Mouse (Mus musculus) forebrain, embryonic 10.5 days (tissue): ENCODE measurements around the gene Il17rc. TPM values are rescaled to one million over a fixed set of nuclear protein-coding genes. Genes with fewer than 3 reads are reported as not detected.

Experiments
- DNase-seq: peaks from one replicate; pipeline ENCODE4 v3.0.0-alpha.2; 2017; ENCODE audit warnings: low spot score; ENCODE audit errors: extremely low spot score
- H3K27ac ChIP-seq: fragments of 300-500 bp; sonication (generic); 2 replicates; pipeline ENCODE4 v1.5.1; 2016; ENCODE audit warnings: mild to moderate bottlenecking
- H3K27me3 ChIP-seq: fragments of 300-500 bp; sonication (generic); 2 replicates; pipeline ENCODE4 v1.6.1; 2016; ENCODE audit warnings: mild to moderate bottlenecking; ENCODE audit not compliant: poor library complexity, severe bottlenecking
- H3K36me3 ChIP-seq: fragments of 300-500 bp; sonication (generic); replicated peaks from 2 replicates; pipeline ENCODE4 v1.6.1; 2016; ENCODE audit warnings: mild to moderate bottlenecking, moderate library complexity
- H3K4me1 ChIP-seq: fragments of 300-500 bp; sonication (generic); 2 replicates; pipeline ENCODE4 v1.6.1; 2016
- H3K4me3 ChIP-seq: fragments of 300-500 bp; sonication (generic); 2 replicates; pipeline ENCODE4 v1.5.1; 2016; ENCODE audit warnings: mild to moderate bottlenecking, moderate library complexity
- H3K9me3 ChIP-seq: fragments of 300-500 bp; sonication (generic); 2 replicates; pipeline ENCODE4 v1.6.1; 2016; ENCODE audit warnings: mild to moderate bottlenecking, moderate library complexity
- WGBS: fragments of 180-500 bp; shearing (Covaris S2); methylation state at CpG from one replicate; pipeline ENCODE4 v1.1.7; 2016; 5-methylcytosine and 5-hydroxymethylcytosine counted together
- polyA plus RNA-seq: library from polyadenylated mRNA; unstranded; fragments of >200 nt; fragmentation: Nextera tagmentation; extraction: Ambion mirVana; gene quantifications from 2 replicates; pipeline ENCODE4 v1.2.1, GENCODE M21; 2016

Il17rc gene
- polyA plus RNA-seq, 1 experiment from 2014 or later = 2.5 TPM

GRCm38 (mm10) chr6:113464040-113464439 is 7.2 kb upstream of the Il17rc start:
- Histone ChIP-seq H3K9me3 (no peaks in the 10 kb centered on the region), H3K4me1 (peaks cover 4% of the 10 kb centered on the region), H3K4me3 (no peak overlapping the region), H3K36me3 (no peaks in the 10 kb centered on the region), H3K27me3 (peaks cover 13% of the 10 kb centered on the region), H3K27ac (no peak overlapping the region)
- WGBS = 74% methylated on average over 7 of the region's 7 CpGs
- no peak for DNase-seq

GRCm38 (mm10) chr6:113465602-113466001 is 5.6 kb upstream of the Il17rc start:
- Histone ChIP-seq H3K27ac (no peak overlapping the region), H3K4me1 (peaks cover 17% of the 10 kb centered on the region), H3K9me3 (no peaks in the 10 kb centered on the region), H3K27me3 (peaks cover 29% of the 10 kb centered on the region), H3K4me3 (no peak overlapping the region), H3K36me3 (no peaks in the 10 kb centered on the region)
- no peak for DNase-seq
- 73% methylated on average over 5 of the region's 5 CpGs for WGBS

GRCm38 (mm10) chr6:113468512-113468911 is 2.7 kb upstream of the Il17rc start:
- WGBS = 81% methylated on average over 3 of the region's 3 CpGs
- Histone ChIP-seq H3K4me3 (peak overlapping the region; percentile 54), H3K36me3 (no peaks in the 10 kb centered on the region), H3K27me3 (peaks cover 54% of the 10 kb centered on the region), H3K27ac (0 out of 2 replicates have a peak overlapping the region, but pooled peaks have one; percentile 62), H3K4me1 (peaks cover 34% of the 10 kb centered on the region), H3K9me3 (no peaks in the 10 kb centered on the region)
- DNase-seq = no peak

DNA sequence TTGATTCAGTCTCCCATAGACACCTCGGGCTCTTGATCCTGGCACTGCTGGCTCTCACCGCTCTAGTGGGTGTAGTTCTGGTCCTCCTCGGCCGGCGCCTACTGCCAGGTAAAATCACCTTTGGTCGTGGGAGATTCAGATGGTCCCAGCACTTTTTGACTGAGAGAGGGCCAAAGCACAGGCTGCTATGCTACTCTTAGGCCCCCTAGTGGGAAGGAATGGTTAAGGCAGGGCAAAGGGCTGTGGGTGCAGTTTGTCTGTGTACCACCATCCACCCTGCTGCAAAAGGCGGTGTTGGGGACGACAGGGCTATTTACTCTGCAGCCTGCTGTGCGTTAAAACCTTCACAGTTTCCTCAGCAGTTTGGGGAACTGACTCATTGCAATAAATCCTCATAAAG is 2.2 kb upstream of the Il17rc start:
- peaks cover 55% of the 10 kb centered on the region for H3K27me3 ChIP-seq
- peak overlapping the region; percentile 62 for H3K27ac ChIP-seq
- no peaks in the 10 kb centered on the region for H3K36me3 ChIP-seq
- WGBS = 9% methylated on average over 9 of the region's 9 CpGs
- DNase-seq = peak; percentile 65
- peak overlapping the region; percentile 54 for H3K4me3 ChIP-seq
- no peaks in the 10 kb centered on the region for H3K9me3 ChIP-seq
- peaks cover 34% of the 10 kb centered on the region for H3K4me1 ChIP-seq

DNA sequence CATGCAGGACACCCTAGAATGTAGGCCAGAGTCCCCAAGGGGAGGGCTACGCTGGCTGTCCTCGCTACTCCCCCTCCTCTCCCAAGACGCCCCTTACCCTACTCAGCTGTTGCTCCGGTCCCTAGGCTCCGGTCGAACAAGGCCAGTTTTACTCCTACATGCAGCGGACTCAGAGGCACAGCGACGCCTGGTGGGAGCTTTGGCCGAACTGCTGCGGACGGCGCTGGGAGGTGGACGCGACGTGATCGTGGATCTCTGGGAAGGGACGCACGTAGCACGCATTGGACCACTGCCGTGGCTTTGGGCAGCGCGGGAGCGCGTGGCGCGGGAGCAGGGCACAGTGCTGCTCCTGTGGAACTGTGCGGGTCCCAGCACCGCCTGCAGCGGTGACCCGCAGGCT is 1.8 kb upstream of the Il17rc start:
- 2% methylated on average over 31 of the region's 31 CpGs for WGBS
- peaks cover 58% of the 10 kb centered on the region for H3K27me3 ChIP-seq
- H3K9me3 ChIP-seq = no peaks in the 10 kb centered on the region
- peaks cover 34% of the 10 kb centered on the region for H3K4me1 ChIP-seq
- peak overlapping the region; percentile 62 for H3K27ac ChIP-seq
- peak; percentile 81 for DNase-seq
- no peaks in the 10 kb centered on the region for H3K36me3 ChIP-seq
- peak overlapping the region; percentile 54 for H3K4me3 ChIP-seq

DNA sequence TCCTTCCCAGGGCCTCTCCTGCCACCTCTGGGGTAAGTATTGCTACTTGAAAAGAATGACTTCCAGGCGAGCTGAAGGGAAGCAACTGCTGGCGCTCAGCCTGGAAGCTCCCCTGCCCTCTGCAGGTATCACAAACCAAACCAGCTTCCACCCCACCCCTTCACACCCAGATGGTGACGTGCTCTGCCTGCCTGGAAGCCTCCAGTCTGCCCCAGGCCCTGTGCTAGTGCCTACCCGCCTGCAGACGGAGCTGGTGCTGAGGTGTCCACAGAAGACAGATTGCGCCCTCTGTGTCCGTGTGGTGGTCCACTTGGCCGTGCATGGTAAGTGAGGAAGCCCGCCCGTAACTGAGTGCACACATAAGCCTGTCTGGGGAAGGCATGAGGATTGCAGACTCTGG is 834 bp downstream of the Il17rc start:
- Histone ChIP-seq H3K27me3 (peaks cover 57% of the 10 kb centered on the region), H3K27ac (no peak overlapping the region)
- no peak for DNase-seq

DNA sequence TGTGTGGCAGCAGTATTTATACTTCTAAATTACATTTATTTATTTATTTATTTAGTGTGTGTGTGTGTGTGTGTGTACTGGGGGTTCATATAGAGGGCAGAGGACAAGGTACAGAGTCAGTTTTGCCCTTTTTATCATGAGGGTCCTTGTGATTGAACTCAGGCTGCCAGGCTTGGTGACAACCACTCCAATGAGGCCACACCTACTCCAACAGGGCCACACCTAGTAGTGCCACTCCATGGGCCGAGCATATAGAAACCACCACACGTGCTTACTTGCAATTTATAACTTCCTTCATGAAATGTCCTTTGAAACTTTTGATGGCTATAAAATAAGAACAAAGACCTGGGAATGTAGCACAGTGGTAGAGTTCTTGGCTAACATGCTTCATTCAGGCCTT is 2.0 kb downstream of the Il17rc start:
- WGBS = 78% methylated on average over 2 of the region's 2 CpGs
- Histone ChIP-seq H3K4me1 (peaks cover 34% of the 10 kb centered on the region), H3K9me3 (no peaks in the 10 kb centered on the region), H3K27me3 (peaks cover 57% of the 10 kb centered on the region), H3K27ac (no peak overlapping the region), H3K36me3 (no peaks in the 10 kb centered on the region), H3K4me3 (no peak overlapping the region)
- DNase-seq = no peak

More for the DNA sequence above, 834 bp downstream of the Il17rc start:
- Histone ChIP-seq H3K4me3 (no peak overlapping the region), H3K4me1 (peaks cover 34% of the 10 kb centered on the region), H3K36me3 (no peaks in the 10 kb centered on the region), H3K9me3 (no peaks in the 10 kb centered on the region)
- WGBS = 71% methylated on average over 10 of the region's 10 CpGs

GRCm38 (mm10) chr6:113473715-113474114 is 2.5 kb downstream of the Il17rc start:
- Histone ChIP-seq H3K27me3 (peaks cover 54% of the 10 kb centered on the region), H3K9me3 (no peaks in the 10 kb centered on the region), H3K4me3 (no peak overlapping the region), H3K27ac (no peak overlapping the region), H3K4me1 (peaks cover 32% of the 10 kb centered on the region), H3K36me3 (no peaks in the 10 kb centered on the region)
- DNase-seq = no peak
- WGBS = 87% methylated on average over 6 of the region's 6 CpGs

- Histone ChIP-seq H3K36me3 (no peaks in the 10 kb centered on the region), H3K9me3 (no peaks in the 10 kb centered on the region), H3K4me1 (peaks cover 20% of the 10 kb centered on the region), H3K27ac (no peak overlapping the region), H3K27me3 (peaks cover 54% of the 10 kb centered on the region), H3K4me3 (no peak overlapping the region)
- WGBS = 63% methylated on average over 7 of the region's 7 CpGs
- DNase-seq = no peak
Measured at GRCm38 (mm10) chr6:113477353-113477752, 6.1 kb downstream of the Il17rc start.

- DNase-seq = no peak
- WGBS = 83% methylated on average over 10 of the region's 10 CpGs
Measured at GRCm38 (mm10) chr6:113478906-113479305, 7.7 kb downstream of the Il17rc start.

DNA sequence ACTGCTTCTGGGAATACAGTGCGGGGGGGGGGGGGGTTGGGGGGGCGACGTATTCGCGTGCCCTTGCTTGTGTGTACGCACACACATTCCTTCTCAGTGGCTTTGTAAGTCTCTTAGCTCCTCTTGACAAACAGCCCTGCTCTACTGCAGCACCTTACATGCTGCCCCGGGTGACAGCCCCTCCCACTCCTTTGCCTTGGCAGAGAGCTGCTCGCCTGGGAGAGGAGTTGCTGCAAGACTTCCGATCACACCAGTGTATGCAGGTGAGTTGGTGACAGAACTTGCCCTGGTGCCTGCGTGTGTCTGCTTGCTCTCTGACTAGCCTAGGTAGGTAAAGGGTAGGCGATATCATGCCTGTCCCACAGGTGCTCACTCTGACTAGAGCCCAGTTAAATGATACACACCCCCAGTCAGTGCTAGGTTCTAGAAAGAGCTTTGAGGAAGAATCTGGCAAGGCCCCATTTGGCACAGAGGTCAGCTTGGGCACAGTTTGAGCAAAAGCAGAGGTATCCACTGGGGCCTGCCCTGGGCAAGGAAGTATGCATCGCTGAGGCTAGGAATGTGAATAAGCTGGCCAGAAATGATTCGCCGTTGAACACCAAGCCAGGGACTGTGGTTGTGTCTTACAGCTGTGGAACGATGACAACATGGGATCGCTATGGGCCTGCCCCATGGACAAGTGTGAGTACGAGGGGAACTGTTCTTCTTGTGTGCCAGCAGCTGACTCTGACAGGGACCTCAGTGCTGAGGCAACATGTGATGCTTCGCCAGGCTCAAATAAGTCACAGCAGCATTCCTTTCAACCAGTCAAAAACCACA is 9.5 kb downstream of the Il17rc start:
- peaks cover 46% of the 10 kb centered on the region for H3K4me1 ChIP-seq
- H3K4me3 ChIP-seq = no peak overlapping the region
- DNase-seq = no peak
- H3K27me3 ChIP-seq = peaks cover 48% of the 10 kb centered on the region
- H3K27ac ChIP-seq = no peak overlapping the region
- H3K36me3 ChIP-seq = 0 out of 2 replicates have a peak, but pooled peaks cover 2% of the 10 kb centered on the region
- WGBS = 71% methylated on average over 18 of the region's 18 CpGs
- H3K9me3 ChIP-seq = no peaks in the 10 kb centered on the region

More at GRCm38 (mm10) chr6:113478906-113479305, 7.7 kb downstream of the Il17rc start:
- H3K4me3 ChIP-seq = no peak overlapping the region
- no peaks in the 10 kb centered on the region for H3K36me3 ChIP-seq
- H3K4me1 ChIP-seq = peaks cover 31% of the 10 kb centered on the region
- H3K9me3 ChIP-seq = no peaks in the 10 kb centered on the region
- H3K27ac ChIP-seq = no peak overlapping the region
- H3K27me3 ChIP-seq = peaks cover 52% of the 10 kb centered on the region

GRCm38 (mm10) chr6:113482477-113483099 is 11.4 kb downstream of the Il17rc start:
- peaks cover 7% of the 10 kb centered on the region for H3K36me3 ChIP-seq
- DNase-seq = no peak
- WGBS = under 1% methylated on average over 65 of the region's 65 CpGs
- H3K4me1 ChIP-seq = peaks cover 57% of the 10 kb centered on the region
- peak overlapping the region; percentile 75 for H3K4me3 ChIP-seq
- no peaks in the 10 kb centered on the region for H3K9me3 ChIP-seq
- peak overlapping the region; percentile 93 for H3K27ac ChIP-seq
- peaks cover 42% of the 10 kb centered on the region for H3K27me3 ChIP-seq

DNA sequence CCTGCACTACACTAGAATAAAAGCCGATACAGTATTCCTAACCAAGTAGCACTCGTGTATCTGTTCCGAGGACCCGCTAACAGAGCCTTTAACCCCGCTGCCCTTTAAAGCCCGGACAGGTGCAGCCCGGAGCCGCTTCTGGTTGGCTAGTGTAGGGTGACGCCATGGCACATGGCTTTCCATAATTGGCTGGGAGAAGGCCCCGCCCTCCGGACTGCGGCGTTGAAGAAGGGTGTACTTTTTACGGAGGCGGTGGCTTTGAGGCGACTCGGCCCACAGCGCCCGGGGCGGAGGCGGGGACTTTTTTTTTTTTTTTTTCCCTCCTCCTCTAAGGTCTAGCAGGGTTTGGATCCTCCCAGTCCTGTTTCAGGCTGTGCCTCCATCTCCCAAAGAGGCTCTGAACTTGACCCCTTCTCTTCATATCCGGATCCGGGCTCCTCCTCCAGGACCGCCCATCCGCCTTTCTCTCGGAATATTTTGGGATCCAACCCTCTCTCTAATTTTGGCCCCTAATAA is 11.9 kb downstream of the Il17rc start, which contains the start of gene Creld1:
Creld1 (plus strand) TSS at position 198 of the 516 bp plus-strand sequence.
- Histone ChIP-seq H3K27me3 (peaks cover 42% of the 10 kb centered on the region), H3K27ac (peak within 1 kb of the TSS; percentile 93), H3K36me3 (peaks cover 13% of the 10 kb centered on the region), H3K9me3 (no peaks in the 10 kb centered on the region), H3K4me3 (peak within 1 kb of the TSS; percentile 75), H3K4me1 (peaks cover 62% of the 10 kb centered on the region)
- WGBS = under 1% methylated on average over 26 of the region's 26 CpGs
- DNase-seq = peak; percentile 94
